Mouse (Mus musculus) limb, embryonic 11.5 days (tissue): ENCODE data around the gene Ssh3. TPM values are rescaled to one million over a fixed set of nuclear protein-coding genes. Genes with fewer than 3 reads are reported as not detected.

Experiments
- ATAC-seq: fragments of 200-750 bp; cut with Nextera tagmentation; 2 replicates; pipeline ENCODE4 v1.8.0; 2017; ENCODE audit warnings: low read depth; ENCODE audit not compliant: insufficient number of reproducible peaks, low FRiP score, low TSS enrichment
- DNase-seq: peaks from one replicate; pipeline ENCODE4 v3.0.0-alpha.2; 2015; ENCODE audit warnings: low spot score
- H3K27ac ChIP-seq: fragments of 300-500 bp; sonication (generic); replicated peaks from 2 replicates; pipeline ENCODE4 v1.5.1; 2014; ENCODE audit warnings: low read depth, mild to moderate bottlenecking, low read length
- H3K27me3 ChIP-seq: fragments of 300-500 bp; sonication (generic); 2 replicates; pipeline ENCODE4 v1.6.1; 2014; ENCODE audit warnings: mild to moderate bottlenecking, low read length, mixed read lengths; ENCODE audit not compliant: control insufficient read depth, insufficient read depth
- H3K36me3 ChIP-seq: fragments of 300-500 bp; sonication (generic); 2 replicates; pipeline ENCODE4 v1.6.1; 2014; ENCODE audit warnings: mild to moderate bottlenecking, low read length, moderate library complexity, mixed read lengths; ENCODE audit not compliant: control insufficient read depth, insufficient read depth
- H3K4me1 ChIP-seq: fragments of 300-500 bp; sonication (generic); 2 replicates; pipeline ENCODE4 v1.6.1; 2014; ENCODE audit warnings: low read length, mixed read lengths; ENCODE audit not compliant: control insufficient read depth, insufficient read depth
- H3K4me2 ChIP-seq: fragments of 300-500 bp; sonication (generic); 2 replicates; pipeline ENCODE4 v1.6.1; 2014; ENCODE audit warnings: low read depth, mild to moderate bottlenecking, moderate library complexity; ENCODE audit not compliant: severe bottlenecking
- H3K4me3 ChIP-seq: fragments of 300-500 bp; sonication (generic); 2 replicates; pipeline ENCODE4 v1.5.1; 2014; ENCODE audit warnings: low read depth, low read length
- H3K9ac ChIP-seq: fragments of 300-500 bp; sonication (generic); 2 replicates; pipeline ENCODE4 v1.6.1; 2014; ENCODE audit warnings: mild to moderate bottlenecking, low read length
- H3K9me3 ChIP-seq: fragments of 300-500 bp; sonication (generic); 2 replicates; pipeline ENCODE4 v1.6.1; 2016; ENCODE audit warnings: low read length; ENCODE audit not compliant: control insufficient read depth
- WGBS: fragments of 180-500 bp; shearing (Covaris S2); extraction: QIAGEN DNeasy Blood & Tissue Kit; methylation state at CpG from one replicate; pipeline ENCODE4 v1.1.7; 2014; 5-methylcytosine and 5-hydroxymethylcytosine counted together
- polyA plus RNA-seq: library from polyadenylated mRNA; unstranded; fragments of >200 nt; fragmentation: Nextera tagmentation; extraction: Ambion mirVana; gene quantifications from 2 replicates; pipeline ENCODE4 v1.2.1, GENCODE M21; 2014

Gene Ssh3
- polyA plus RNA-seq, 1 experiment from 2014 or later, result 4.2 TPM

- Histone ChIP-seq H3K9me3 (no peaks in the 10 kb centered on the region), H3K4me1 (no peaks in the 10 kb centered on the region; the same call in 1 of the 2 replicates), H3K27me3 (no peaks in the 10 kb centered on the region), H3K36me3 (peaks cover 23% of the 10 kb centered on the region; the same call in 1 of the 2 replicates), H3K4me2 (peak overlapping the region; percentile 71; the same call in 1 of the 2 replicates), H3K9ac (no peak overlapping the region), H3K27ac (no peak overlapping the region), H3K4me3 (peak overlapping the region; percentile 56; the same call in 1 of the 2 replicates)
- WGBS, result 50% methylated on average over 7 of the region's 7 CpGs
- DNase-seq (no peak), ATAC-seq (no peak; the same call in 1 of the 2 replicates)
Observed at GRCm38 (mm10) chr19:4283653-4284052, 14.7 kb upstream of the Ssh3 start.

GRCm38 (mm10) chr19:4282898-4283553, 14.0 kb upstream of the Ssh3 start, which contains the start of gene Ankrd13d:
Gene Ankrd13d, minus strand, starts transcription at chr19:4283137.
- Histone ChIP-seq H3K9ac (peak within 1 kb of the TSS; percentile 61), H3K27me3 (no peaks in the 10 kb centered on the region), H3K4me1 (no peaks in the 10 kb centered on the region; the same call in 1 of the 2 replicates), H3K4me3 (peak within 1 kb of the TSS; percentile 56), H3K9me3 (no peaks in the 10 kb centered on the region), H3K36me3 (peaks cover 18% of the 10 kb centered on the region; the same call in 1 of the 2 replicates), H3K4me2 (peak within 1 kb of the TSS; percentile 71), H3K27ac (no peak within 1 kb of the TSS)
- WGBS, result under 1% methylated on average over 48 of the region's 50 CpGs
- ATAC-seq (peak; percentile 92), DNase-seq (peak; percentile 89)

GRCm38 (mm10) chr19:4280425-4280824, 11.4 kb upstream of the Ssh3 start:
- Histone ChIP-seq H3K9me3 (no peaks in the 10 kb centered on the region), H3K27me3 (no peaks in the 10 kb centered on the region), H3K4me3 (no peak overlapping the region), H3K36me3 (no peaks in the 10 kb centered on the region), H3K9ac (no peak overlapping the region), H3K4me2 (no peak overlapping the region), H3K4me1 (no peaks in the 10 kb centered on the region; the same call in 1 of the 2 replicates), H3K27ac (no peak overlapping the region)
- 96% methylated on average over 9 of the region's 9 CpGs for WGBS
- DNase-seq, result no peak
- no peak for ATAC-seq

GRCm38 (mm10) chr19:4279487-4279886, 10.5 kb upstream of the Ssh3 start:
- Histone ChIP-seq H3K9ac (no peak overlapping the region), H3K27ac (no peak overlapping the region), H3K4me2 (no peak overlapping the region), H3K36me3 (no peaks in the 10 kb centered on the region), H3K4me3 (no peak overlapping the region), H3K9me3 (no peaks in the 10 kb centered on the region), H3K27me3 (no peaks in the 10 kb centered on the region), H3K4me1 (no peaks in the 10 kb centered on the region; the same call in 1 of the 2 replicates)
- ATAC-seq, result no peak
- 93% methylated on average over 1 of the region's 1 CpGs for WGBS
- DNase-seq, result peak; percentile 43

- ATAC-seq, result no peak
- 89% methylated on average over 11 of the region's 11 CpGs for WGBS
- Histone ChIP-seq H3K9me3 (no peaks in the 10 kb centered on the region), H3K4me1 (0 out of 2 replicates have a peak, but pooled peaks cover 6% of the 10 kb centered on the region), H3K4me2 (no peak overlapping the region), H3K27ac (no peak overlapping the region), H3K9ac (no peak overlapping the region), H3K36me3 (no peaks in the 10 kb centered on the region), H3K27me3 (peaks cover 25% of the 10 kb centered on the region), H3K4me3 (no peak overlapping the region)
- DNase-seq, result no peak
Observed at GRCm38 (mm10) chr19:4270972-4271371, 2.0 kb upstream of the Ssh3 start.

- Histone ChIP-seq H3K9me3 (no peaks in the 10 kb centered on the region), H3K4me1 (0 out of 2 replicates have a peak, but pooled peaks cover 6% of the 10 kb centered on the region), H3K4me2 (no peak overlapping the region), H3K27ac (no peak overlapping the region), H3K36me3 (no peaks in the 10 kb centered on the region), H3K4me3 (no peak overlapping the region), H3K27me3 (peaks cover 25% of the 10 kb centered on the region), H3K9ac (no peak overlapping the region)
- ATAC-seq, result no peak
- WGBS, result 73% methylated on average over 6 of the region's 6 CpGs
- no peak for DNase-seq
Observed at GRCm38 (mm10) chr19:4270187-4270586, 1.2 kb upstream of the Ssh3 start.

- no peak for DNase-seq
- Histone ChIP-seq H3K27me3 (peaks cover 25% of the 10 kb centered on the region), H3K9me3 (no peaks in the 10 kb centered on the region), H3K4me1 (0 out of 2 replicates have a peak, but pooled peaks cover 6% of the 10 kb centered on the region), H3K27ac (no peak overlapping the region), H3K36me3 (no peaks in the 10 kb centered on the region), H3K4me3 (no peak overlapping the region), H3K9ac (no peak overlapping the region), H3K4me2 (no peak overlapping the region)
- ATAC-seq, result no peak
- 63% methylated on average over 4 of the region's 4 CpGs for WGBS
Observed at GRCm38 (mm10) chr19:4265956-4266355, 3.0 kb downstream of the Ssh3 start.

GRCm38 (mm10) chr19:4264171-4264780, 4.7 kb downstream of the Ssh3 start:
- H3K4me2 ChIP-seq, result no peak overlapping the region
- no peak overlapping the region for H3K4me3 ChIP-seq
- no peak for ATAC-seq
- 92% methylated on average over 6 of the region's 6 CpGs for WGBS
- H3K27me3 ChIP-seq, result peaks cover 19% of the 10 kb centered on the region
- H3K4me1 ChIP-seq, result 0 out of 2 replicates have a peak, but pooled peaks cover 6% of the 10 kb centered on the region
- DNase-seq, result no peak
- H3K27ac ChIP-seq, result no peak overlapping the region
- H3K9ac ChIP-seq, result no peak overlapping the region
- H3K9me3 ChIP-seq, result no peaks in the 10 kb centered on the region
- no peaks in the 10 kb centered on the region for H3K36me3 ChIP-seq
